Mouse (Mus musculus) ES-Bruce4 (cell line): ENCODE results near the gene Fam171a1. TPM values are rescaled to one million over a fixed set of nuclear protein-coding genes. Genes with fewer than 3 reads are reported as not detected.

Source experiments
- H3K27ac ChIP-seq: 2 replicates; pipeline ENCODE4 v1.5.1; 2012; ENCODE audit warnings: low read length, inconsistent platforms; ENCODE audit not compliant: insufficient read depth
- H3K27me3 ChIP-seq: 2 replicates; pipeline ENCODE4 v1.6.1; 2012; ENCODE audit warnings: mild to moderate bottlenecking, low read length, inconsistent platforms; ENCODE audit not compliant: control insufficient read depth, poor library complexity, insufficient read depth, severe bottlenecking
- H3K36me3 ChIP-seq: 2 replicates; pipeline ENCODE4 v1.6.1; 2012; ENCODE audit warnings: inconsistent platforms, mild to moderate bottlenecking, low read length, moderate library complexity; ENCODE audit not compliant: control insufficient read depth, poor library complexity, insufficient read depth, severe bottlenecking
- H3K4me1 ChIP-seq: one replicate; pipeline ENCODE4 v1.8.1; 2011; ENCODE audit warnings: low read length; ENCODE audit not compliant: control insufficient read depth, insufficient read depth
- H3K4me3 ChIP-seq: 2 replicates; pipeline ENCODE4 v1.5.1; 2011; ENCODE audit warnings: low read depth, mild to moderate bottlenecking, low read length
- H3K9ac ChIP-seq: 2 replicates; pipeline ENCODE4 v1.6.1; 2012; ENCODE audit warnings: low read depth, mild to moderate bottlenecking, inconsistent platforms; ENCODE audit not compliant: poor library complexity, severe bottlenecking
- H3K9me3 ChIP-seq: replicated peaks from 2 replicates; pipeline ENCODE4 v1.6.1; 2012; ENCODE audit warnings: mild to moderate bottlenecking, low read length, inconsistent platforms; ENCODE audit not compliant: control insufficient read depth, poor library complexity, insufficient read depth, severe bottlenecking
- CTCF ChIP-seq: IDR thresholded peaks from one replicate; pipeline ENCODE4 v1.8.1; 2011; ENCODE audit warnings: low read depth, low read length
- EP300 ChIP-seq: IDR thresholded peaks from 2 replicates; pipeline ENCODE4 v1.6.1; 2011; ENCODE audit warnings: low read depth, low read length; ENCODE audit not compliant: insufficient read depth
- POLR2A ChIP-seq: IDR thresholded peaks from one replicate; pipeline ENCODE4 v1.8.1; 2011; ENCODE audit warnings: low read length; ENCODE audit not compliant: insufficient read depth
- polyA plus RNA-seq: library from polyadenylated mRNA; stranded (reverse); fragments of >200 nt; gene quantifications from 2 replicates; pipeline ENCODE4 v1.2.4, GENCODE M21; 2011; ENCODE audit warnings: low read depth; ENCODE audit not compliant: missing spikeins, insufficient read depth, insufficient read length

Gene Fam171a1
- polyA plus RNA-seq, 1 experiment, result 7.7 TPM

DNA sequence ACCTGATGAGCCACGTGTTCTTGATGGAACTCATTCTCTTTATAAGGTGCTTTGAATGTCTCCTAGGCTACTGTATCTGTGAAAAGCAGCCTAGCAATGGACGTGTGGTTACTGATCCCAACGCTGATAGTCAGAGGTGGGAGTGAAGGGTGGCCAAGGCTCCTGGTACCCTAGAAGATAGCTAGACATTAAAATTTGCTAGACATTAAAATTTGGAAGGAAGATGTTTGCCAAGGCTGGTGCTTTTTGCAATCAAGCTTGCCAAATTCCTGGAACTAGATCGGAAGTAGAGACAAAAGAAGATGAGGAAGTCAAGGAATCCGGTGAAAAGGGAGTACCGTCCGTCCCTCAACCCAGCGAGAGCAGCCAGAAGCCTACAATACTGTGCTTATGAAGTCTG, 34.7 kb downstream of the Fam171a1 start:
- H3K9me3 ChIP-seq, result no peaks in the 10 kb centered on the region
- TF ChIP-seq EP300 (no peak), POLR2A (no peak), CTCF (no peak)
- H3K9ac ChIP-seq, result no peak overlapping the region
- no peak overlapping the region for H3K27ac ChIP-seq
- no peak overlapping the region for H3K4me3 ChIP-seq
- H3K36me3 ChIP-seq, result no peaks in the 10 kb centered on the region
- no peaks in the 10 kb centered on the region for H3K27me3 ChIP-seq
- no peaks in the 10 kb centered on the region for H3K4me1 ChIP-seq

DNA sequence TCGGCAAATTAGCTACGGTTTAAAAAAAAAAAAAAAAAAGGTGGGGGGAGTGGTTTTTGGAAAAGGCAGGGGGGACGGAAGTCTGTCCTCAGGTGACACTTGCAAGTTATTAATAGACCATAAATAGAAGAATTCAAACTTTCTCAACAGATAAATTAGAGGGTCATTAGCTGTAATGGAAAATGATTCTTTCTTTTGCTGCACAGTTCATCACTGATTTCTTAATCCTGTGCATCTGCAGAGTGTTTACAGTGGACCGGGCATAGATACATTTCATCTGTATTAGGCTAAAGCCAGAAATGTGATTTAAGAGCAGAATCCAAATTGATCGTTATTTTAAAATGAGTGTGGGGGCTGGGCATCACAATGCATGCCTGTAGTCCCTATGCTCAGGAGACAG, 36.3 kb downstream of the Fam171a1 start:
- no peaks in the 10 kb centered on the region for H3K27me3 ChIP-seq
- TF ChIP-seq EP300 (no peak), CTCF (no peak), POLR2A (no peak)
- H3K9ac ChIP-seq, result no peak overlapping the region
- H3K4me1 ChIP-seq, result no peaks in the 10 kb centered on the region
- H3K36me3 ChIP-seq, result no peaks in the 10 kb centered on the region
- H3K9me3 ChIP-seq, result no peaks in the 10 kb centered on the region
- no peak overlapping the region for H3K4me3 ChIP-seq
- H3K27ac ChIP-seq, result no peak overlapping the region

DNA sequence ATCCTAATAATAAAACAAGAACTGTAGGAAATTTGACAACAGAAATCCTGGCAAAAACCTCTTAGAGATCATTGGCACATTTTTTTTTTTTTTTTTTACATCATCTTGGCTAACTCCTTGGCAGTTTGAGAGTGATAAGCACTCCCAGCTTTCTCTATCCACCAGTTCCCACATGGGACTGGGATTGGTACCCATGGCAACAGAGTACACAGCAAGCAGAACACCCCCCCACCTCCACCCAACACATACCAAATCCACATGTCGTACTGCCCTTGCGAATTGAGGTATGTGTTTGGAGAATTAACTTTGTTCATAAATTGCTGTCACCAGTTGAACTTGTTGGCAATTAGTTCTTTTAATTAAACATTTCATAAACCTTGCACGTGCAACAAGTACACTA, 37.3 kb downstream of the Fam171a1 start:
- H3K4me1 ChIP-seq, result no peaks in the 10 kb centered on the region
- no peaks in the 10 kb centered on the region for H3K27me3 ChIP-seq
- no peaks in the 10 kb centered on the region for H3K36me3 ChIP-seq
- TF ChIP-seq EP300 (no peak), POLR2A (no peak), CTCF (no peak)
- H3K9ac ChIP-seq, result no peak overlapping the region
- no peak overlapping the region for H3K4me3 ChIP-seq
- no peaks in the 10 kb centered on the region for H3K9me3 ChIP-seq
- no peak overlapping the region for H3K27ac ChIP-seq

DNA sequence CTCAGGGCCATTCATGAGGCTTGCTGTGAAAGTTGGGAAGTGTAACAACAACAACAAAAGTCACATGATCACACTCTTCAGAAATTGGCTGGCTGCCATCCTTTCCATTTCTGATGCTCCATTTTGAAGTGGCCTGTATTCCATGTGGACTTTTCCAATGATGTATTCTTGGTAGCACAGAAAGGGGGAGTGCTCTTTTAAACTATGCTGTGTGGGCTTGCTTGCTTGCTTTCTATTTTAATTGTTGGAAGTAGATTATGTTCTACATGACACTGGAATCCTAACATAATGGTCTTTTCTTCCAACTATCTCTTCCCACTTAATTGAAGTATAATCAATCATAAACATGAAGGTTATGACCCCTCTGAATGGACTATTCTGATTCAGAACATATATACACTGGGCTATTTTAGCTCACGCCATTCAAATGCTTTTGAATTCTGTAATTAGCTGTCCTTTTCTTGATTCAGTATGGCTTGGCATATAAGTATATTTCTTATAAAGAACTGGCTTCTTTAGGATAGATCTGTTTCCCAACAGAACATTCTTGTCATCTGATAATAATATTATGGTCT, 40.2 kb downstream of the Fam171a1 start:
- no peak overlapping the region for H3K4me3 ChIP-seq
- H3K4me1 ChIP-seq, result no peaks in the 10 kb centered on the region
- H3K27ac ChIP-seq, result no peak overlapping the region
- TF ChIP-seq CTCF (no peak), EP300 (no peak), POLR2A (no peak)
- no peak overlapping the region for H3K9ac ChIP-seq
- H3K27me3 ChIP-seq, result no peaks in the 10 kb centered on the region
- no peaks in the 10 kb centered on the region for H3K36me3 ChIP-seq
- no peaks in the 10 kb centered on the region for H3K9me3 ChIP-seq

DNA sequence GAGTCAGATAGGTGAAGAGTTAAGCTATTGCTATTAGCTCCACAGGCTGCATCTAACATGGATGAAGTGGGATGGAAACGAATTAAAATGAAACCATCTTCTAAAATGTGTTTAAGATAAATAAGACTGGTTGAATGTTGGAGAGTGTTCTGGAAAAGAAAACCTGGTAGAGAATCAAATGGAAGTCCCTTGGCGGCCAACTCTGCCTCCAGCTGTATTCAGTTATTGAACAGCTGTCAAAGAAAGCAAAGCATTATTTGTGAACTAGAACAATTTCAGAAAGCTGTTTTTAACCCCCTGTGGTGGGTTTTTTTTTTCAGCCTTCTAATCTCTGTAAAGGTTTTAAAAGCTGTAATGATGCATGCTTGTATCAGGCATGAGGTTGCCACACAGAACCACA, 41.0 kb downstream of the Fam171a1 start:
- Histone ChIP-seq H3K4me1 (no peaks in the 10 kb centered on the region), H3K27me3 (no peaks in the 10 kb centered on the region), H3K9ac (no peak overlapping the region), H3K36me3 (no peaks in the 10 kb centered on the region), H3K4me3 (no peak overlapping the region), H3K9me3 (no peaks in the 10 kb centered on the region), H3K27ac (no peak overlapping the region)
- TF ChIP-seq CTCF (no peak), EP300 (no peak), POLR2A (no peak)

DNA sequence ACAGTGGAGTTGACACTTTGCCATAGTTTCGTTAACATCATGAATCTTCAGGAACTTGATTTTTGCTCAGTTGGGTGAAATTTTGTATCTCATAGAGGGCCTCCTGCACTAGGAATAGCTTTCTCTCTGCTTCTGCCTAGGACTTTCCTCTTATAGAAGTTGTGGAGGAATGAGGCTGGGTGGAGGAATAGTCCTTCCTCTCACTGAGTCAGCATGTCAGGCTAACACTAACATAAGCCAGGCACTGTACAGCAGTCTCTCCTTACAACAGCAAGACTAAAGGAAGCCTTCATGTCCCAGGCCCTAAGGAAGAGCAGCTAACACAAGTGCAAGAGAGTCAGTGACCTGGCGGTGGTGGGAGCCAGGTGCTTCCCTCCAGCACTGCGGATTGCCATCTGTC, 43.0 kb downstream of the Fam171a1 start:
- Histone ChIP-seq H3K27ac (no peak overlapping the region), H3K4me3 (no peak overlapping the region), H3K9ac (no peak overlapping the region), H3K36me3 (no peaks in the 10 kb centered on the region), H3K27me3 (no peaks in the 10 kb centered on the region), H3K9me3 (no peaks in the 10 kb centered on the region), H3K4me1 (no peaks in the 10 kb centered on the region)
- TF ChIP-seq CTCF (no peak), POLR2A (no peak), EP300 (no peak)
